Mouse (Mus musculus) embryonic fibroblast, embryonic 13.5 days (primary cell): ENCODE measurements around the gene Eef1akmt3.

Source experiments
- CTCF ChIP-seq: IDR thresholded peaks from 2 replicates; pipeline ENCODE4 v1.5.1; 2011; ENCODE audit warnings: mild to moderate bottlenecking, control low read depth, low read length, moderate library complexity, borderline replicate concordance; ENCODE audit not compliant: insufficient read depth
- POLR2A ChIP-seq: IDR thresholded peaks from 2 replicates; pipeline ENCODE4 v1.6.1; 2011; ENCODE audit warnings: low read depth, mild to moderate bottlenecking, control low read depth, low read length, moderate library complexity

DNA sequence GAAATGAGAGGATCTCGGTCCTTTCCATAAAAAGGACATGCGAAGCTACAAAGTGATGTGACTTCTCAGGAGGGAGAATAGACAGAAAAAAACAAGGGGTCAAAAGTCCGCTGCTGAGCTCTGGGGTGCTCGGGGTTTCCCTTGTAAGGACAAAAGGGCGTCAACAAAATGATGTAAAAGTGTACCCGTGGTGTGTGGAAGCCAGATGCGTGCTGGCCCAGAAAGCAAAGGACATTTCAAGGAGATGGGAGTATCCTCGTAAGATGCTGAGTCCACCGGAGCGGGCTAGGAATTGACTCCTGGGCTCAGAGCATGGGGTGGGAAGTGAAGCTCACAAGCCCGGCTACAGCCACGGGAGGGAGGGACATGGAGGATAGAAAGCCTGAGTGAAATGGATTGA is 3.7 kb downstream of the Eef1akmt3 start:
- TF ChIP-seq POLR2A (no peak), CTCF (no peak)
